Mouse (Mus musculus) megakaryocyte, adult 5-6 weeks (primary cell): ENCODE results near the gene Spin1. TPM values are rescaled to one million over a fixed set of nuclear protein-coding genes. Genes with fewer than 3 reads are reported as not detected.
"Not testable (repeated sequence)": the region's sequence is repeated elsewhere in the genome, so short reads cannot be mapped to it uniquely, and the experiment has no call there.

Source experiments
- ATAC-seq: 2 replicates; pipeline ENCODE4 v1.8.0; 2016; ENCODE audit warnings: mild to moderate bottlenecking, inconsistent platforms; ENCODE audit not compliant: poor library complexity, severe bottlenecking
- total RNA-seq, 2 experiments: library from RNA; stranded (forward) in 1 of 2; stranded (reverse) in 1 of 2; fragments of 153-499, 151-499 nt in 1 of 2; fragments of 221-1000, 200-1000 nt in 1 of 2; gene quantifications; 2 replicates each; pipeline versions ENCODE4 v1.2.3 to v1.2.4; 2015 to 2017

Gene Spin1
- total RNA-seq (2015) (33.9 and 37.5 TPM in 2 replicates), total RNA-seq (2017) (39.0 and 39.2 TPM in 2 replicates)

DNA sequence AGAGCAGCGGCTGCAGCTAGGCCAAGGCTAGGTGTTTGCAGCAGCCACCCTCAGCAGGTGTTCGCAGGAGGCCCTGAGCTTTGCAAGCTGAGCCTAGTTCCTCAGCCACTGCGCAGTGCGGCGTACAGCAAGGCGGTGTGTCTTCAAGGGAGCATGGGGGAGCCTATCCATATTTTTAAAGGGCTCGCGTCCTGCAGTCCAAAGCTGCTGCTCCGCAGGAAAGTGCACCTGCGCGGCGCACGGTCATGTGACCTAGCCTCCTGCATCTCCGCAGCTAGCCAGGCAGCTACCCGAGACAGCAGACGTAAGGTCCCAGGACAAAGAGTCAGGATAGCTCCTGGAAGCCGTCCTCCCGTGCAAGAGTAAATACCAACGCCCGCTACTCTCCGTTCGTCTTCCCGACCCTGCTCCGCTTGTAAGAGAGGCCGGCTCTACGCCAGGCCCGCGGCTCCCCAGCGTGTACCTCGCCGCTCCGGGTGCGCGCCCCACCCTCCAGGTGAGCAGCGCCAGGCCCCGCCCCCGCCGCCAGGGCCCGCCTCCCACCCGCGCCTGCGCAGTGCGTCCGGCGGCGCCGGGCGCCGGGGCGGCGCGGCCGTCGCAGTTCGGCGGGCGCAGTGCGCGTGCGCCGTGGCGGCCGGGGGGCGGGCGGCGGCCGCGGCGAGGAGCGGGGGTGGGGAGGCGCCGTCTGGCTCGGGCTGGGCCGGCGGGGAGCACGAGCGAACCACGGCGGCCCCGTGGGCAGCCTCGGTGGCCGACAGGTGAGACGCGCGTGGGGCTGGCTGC, at the start of gene Spin1:
Gene Spin1 (plus strand): TSS at position 648 of the 783 bp plus-strand sequence.
- ATAC-seq: peak; percentile 65

DNA sequence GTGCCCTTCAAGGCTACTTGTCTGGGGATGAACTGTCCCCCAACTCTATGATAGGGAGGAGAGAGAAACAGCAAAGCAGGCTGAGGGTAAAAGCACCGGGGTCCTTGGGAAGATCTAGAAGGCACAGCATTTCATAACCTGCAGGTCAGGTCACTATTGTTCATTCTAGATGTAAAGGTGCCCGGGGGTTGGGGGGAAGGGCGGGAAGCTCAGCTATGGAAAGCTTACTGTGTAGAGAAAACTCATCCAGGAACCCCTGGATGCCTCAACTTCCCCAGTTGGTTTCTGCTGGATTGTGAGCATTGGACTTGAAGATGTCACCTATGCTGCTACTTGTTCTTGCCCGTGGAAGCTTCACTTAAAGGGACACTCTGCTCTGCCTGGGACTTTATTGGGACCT, 49.7 kb upstream of the Spin1 start:
- ATAC-seq: no peak

DNA sequence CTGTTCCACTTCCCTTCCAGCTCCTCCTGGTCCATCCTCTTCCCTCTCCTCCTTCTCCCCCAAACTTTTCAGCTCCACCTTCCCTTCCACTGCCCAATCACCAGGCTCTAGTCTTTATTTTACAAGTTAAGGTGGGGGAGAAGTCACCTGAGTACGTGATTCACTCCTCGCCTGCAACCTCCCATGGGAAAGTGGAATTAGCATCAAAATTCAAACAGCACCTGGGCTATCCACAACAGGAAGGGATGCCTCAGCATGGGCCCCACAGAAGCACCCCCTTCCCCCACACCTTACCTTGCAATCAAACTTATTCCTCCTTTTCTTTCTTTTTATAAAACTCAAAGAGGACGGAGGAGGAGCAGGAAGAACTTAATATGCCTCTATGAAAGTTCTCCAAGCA, 48.3 kb upstream of the Spin1 start:
- ATAC-seq: no peak

DNA sequence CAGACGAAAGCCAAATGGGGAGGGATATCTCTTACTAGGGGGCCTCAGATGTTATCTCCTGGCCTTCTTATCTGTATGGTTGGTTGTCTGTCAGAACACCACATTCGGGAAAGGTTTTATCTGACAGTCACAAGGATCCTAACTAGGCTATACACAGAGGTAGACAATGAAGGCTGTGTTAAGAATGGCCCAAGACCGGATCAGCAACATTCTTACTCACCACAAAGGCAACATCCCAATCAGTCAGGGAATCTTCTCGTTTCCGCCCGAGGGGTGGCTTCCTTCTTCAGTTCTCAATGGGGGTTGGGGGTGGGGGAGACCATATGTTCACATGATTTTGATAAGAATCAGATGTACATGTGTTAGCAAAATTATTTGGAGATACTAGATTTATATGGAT, 37.7 kb upstream of the Spin1 start:
- ATAC-seq: no peak

DNA sequence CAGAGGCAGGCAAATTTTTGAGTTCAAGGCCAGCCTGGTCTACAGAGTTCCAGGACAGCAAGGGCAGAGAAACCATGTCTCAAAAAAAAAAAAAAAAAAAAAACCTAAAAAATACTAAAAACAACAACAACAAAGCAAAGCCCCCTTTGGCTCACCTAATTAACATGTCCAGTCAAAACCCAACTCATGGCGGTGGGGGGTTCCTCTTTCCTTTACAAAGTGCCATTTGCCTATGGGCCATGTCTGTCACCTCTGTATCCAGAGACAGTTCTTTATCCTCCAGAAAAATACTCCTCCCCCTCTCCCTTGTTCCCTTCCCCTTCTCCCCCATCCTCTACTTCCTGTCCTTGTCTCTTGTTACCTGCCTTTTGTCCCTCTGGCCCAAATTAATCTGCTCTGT, 37.0 kb upstream of the Spin1 start:
- ATAC-seq: no peak

DNA sequence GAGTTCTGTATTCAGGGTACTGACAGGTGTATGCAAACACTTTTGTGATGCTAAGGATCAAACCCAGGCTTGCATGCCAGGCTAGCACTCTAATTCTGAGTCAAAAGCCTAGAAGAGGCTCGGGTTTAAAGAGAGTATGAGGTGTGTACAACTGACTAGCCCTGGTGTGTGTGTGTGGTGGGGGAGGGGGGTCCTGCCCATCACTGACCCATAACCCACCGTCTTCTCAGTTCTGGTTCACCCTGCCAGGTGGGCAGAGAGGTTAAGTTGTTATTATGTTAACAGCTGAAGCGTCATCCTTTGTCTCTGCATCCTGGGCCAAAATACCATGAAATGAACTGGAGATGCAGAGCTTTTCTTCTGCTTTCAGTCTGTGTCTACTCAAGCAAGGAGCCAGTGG, 36.3 kb upstream of the Spin1 start:
- ATAC-seq: no peak

DNA sequence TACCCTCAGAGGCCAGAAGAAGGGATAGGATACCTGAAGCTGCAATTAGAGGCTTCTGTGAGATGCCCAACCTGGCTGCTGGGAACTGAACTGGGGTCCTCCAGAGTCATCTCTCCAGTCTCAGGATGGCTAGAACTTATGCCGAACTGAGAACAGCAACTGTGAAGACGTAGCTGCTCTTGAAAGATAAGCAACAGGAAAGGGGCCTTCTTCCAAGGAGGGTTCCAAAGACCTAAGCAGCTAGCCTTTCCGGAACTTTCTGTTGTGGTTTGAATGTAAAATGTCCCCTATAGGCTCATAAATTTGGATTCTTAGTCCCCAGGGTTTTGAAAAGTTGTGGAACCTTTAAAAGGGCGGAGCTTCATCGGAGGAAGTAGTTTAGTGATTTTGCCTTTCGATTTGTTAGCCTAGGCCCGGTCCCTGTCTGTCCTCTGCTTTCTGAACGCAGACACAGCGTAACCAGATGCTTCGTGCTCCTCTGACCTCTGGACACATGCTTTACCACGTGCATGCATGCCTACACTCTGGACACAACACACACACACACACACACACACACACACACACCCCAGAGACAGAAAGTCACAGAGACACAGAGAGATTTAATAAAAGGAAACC, 29.5 kb upstream of the Spin1 start:
- ATAC-seq: peak; percentile 68

DNA sequence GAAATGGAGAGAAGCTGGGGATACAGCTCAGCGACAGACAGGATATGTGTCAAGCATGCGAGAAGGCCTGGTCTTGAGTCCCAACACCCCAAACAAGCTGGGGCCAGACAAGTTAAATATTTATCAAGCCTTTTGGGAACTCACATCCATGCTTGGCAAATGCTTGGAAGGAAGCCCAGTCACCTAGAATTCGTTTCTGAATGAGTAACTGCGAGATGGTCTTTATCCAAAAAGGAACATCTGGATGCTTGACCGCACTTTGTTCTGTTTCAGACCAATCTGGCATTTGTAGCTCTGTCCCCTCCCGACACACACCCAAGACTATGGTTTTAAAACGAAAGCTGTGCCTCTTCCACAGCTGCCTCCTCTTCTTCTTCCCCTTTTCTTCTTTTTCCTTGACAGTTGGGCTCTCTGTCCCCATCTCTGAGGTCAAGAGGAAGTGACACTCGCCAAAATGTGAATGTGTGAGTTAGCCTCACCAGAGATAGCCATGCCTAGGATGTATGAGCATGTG, 28.9 kb upstream of the Spin1 start:
- peak; percentile 91 for ATAC-seq

DNA sequence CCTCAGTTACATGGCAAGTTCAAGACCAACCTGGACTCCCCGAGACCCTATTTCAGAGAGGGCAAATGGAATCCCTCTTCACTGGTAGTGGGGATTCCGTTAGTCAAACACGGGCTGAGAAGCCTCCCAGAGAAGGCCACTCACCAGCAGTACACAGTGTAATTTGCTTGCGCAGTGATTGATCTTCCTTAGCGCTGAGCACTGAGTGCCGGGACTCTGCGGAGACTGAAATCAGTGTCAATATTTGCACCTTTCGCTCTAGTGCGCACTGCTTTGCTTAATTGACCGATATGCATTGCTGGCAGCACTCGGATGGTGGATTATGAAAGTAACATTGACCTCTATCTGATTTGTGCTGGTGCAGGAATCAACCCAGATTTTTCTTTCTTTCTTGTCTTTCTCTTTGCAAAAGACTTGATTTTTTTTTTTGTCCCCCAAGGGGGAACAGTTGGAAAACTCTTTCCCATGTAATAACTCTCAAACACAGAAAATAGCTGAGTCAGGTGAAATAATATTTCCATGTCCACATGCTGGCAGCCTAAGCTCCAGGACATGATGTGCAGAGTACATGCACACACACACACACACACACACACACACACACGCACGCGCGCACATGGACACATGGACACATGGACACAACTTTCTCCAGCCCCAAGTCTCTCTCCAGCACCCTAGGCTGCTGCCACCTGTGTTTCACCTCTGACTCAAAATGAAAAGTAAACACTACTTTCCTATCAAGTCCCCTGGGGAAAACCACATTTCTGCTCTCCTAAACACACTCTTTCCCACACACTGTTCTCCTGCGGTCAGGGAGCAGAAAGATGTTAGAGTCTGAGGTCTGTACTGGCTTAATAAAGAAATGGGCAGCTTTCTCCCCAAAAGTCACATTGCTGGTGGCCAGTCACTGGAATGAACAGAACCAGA, 27.5 kb upstream of the Spin1 start:
- no peak for ATAC-seq

DNA sequence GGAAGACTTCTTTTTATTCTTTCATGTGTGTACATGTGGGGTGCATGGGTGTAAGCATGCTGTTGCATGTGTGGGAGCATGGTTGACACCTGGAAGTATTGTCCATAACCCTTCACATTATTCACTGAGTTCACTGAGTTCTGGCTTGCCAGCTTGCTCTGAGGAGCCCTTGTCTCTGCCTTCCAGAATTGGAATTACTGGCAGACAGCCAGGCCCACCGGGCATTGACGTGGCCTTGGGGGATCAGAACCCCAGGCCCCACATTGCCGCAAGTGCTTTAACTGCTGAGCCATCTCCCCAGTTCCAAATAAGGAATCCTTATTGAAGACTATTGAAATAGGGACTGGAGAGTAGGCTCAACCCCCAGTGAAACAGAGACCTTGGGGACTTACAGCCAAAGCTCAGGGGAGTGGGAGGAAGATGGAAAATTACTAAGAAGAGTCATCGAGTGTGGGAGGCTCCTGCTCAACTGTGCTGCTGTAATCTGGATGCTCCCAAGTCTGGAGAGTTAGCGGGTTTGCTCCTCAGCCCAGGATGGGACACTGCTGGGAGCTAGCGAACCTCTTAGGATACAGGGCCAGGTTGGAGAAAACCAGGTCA, 26.5 kb upstream of the Spin1 start:
- ATAC-seq: no peak

DNA sequence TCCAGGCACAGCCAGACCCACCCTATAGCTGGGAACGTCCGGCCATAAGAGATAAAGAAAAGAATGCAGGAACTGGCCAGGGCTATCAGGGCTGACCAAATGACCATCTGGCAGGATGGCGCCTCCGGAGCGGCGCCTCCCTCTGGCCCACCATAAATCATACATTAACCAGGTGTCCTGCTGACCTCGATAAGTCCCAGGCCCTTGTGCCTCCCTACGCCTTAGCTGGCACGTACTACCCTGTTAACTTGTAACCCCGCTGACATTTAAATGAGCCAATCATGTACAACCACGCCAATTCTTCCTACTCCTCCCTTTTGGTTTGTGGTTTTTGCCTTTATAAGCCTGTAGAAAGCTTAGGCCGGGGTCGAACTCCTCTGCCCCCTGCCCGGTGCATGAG, 24.5 kb upstream of the Spin1 start:
- ATAC-seq: not testable (repeated sequence)

DNA sequence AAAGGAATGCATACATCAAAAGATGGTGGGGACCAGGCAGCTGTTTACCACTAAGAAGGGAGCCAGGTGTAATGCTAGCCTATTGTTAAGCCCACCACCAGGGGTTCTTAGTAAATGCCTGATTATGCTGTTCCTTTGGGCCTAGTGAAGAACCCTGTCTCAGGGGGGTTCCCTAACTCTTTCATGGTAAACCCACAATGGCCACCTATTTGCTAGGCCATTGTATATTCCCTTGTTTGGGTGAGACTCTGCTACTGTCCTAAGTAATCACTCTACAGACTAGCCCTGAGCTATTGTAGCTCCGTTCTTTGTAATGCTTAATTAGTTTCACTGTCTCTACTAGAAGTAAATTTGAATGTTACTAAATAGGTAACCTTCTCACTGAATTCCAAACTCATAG, 22.1 kb upstream of the Spin1 start:
- ATAC-seq: not testable (repeated sequence)

DNA sequence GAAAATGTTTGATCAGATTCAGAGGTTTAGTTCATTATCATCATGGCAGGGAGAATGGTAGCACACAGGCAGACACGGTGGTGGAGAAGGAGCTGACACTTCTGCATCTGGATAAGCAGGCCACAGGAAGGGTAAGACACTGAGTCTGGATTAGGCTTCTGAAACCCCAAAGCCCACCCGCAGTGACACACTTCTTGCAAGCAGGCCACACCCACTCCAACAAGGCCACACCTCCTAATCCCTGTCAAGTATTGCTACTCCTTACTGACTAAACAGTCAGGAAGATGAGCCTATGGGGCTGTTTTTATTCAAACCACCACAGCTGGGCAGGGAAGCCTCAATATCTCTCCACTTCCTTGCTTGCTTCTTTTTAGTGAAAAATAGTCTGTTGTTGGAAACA, 19.9 kb upstream of the Spin1 start:
- ATAC-seq: no peak

DNA sequence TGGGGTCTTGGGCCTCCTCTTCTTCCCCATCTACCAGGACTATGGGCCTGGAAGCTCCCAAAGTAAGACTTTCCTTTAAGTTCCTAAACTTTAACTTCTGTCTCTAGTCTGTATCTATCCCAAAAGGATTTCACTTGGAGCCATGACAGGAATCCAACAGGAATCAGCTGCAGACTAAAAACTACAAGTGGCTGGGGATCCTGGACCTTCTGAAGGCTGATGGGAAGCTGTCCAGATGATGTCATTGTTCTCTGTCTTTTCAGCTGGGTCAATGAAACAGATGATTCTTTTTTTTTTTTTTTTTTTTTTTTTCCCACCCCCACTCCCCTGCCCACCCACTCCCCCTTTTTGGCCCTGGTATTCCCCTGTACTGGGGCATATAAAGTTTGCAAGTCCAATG, 16.4 kb upstream of the Spin1 start:
- no peak for ATAC-seq

DNA sequence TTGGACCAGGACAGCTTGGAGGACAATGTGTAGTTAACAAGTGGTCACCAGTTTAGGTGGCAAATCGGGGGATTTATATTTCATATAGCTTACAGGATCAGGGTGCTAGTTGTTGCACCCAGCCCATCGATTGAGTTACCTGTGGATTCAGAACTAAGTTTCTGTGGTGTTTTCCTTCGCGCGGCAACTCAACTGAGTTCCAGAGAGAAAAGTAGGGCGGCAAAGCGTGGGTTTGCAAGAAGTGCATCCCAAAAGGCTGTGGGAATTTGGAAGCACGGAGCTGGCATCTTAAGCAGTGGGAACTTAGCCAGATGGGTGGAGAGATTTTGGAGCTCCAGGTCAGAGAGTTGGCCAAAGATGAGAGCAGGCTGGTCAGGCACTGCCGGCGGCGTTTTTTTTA, 14.7 kb upstream of the Spin1 start:
- ATAC-seq: no peak

DNA sequence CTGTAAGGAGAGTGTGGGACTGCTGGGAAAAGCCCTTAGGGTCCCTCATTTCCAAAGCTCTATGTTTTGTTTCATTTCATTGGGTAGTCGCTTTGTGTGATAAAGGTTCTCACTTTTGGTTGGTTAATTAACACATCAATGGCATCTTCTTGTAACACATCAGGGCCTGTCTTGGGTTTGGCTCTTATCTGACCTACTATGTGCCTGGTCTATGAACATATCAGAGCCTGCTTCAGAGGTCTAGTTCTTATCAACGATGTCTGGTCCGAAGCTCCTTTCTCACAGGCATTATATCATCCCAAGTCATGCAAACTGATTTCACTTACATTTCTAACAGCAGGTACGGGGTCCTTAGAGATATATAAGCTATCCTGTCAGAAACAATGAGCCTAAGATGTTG, 13.4 kb upstream of the Spin1 start:
- ATAC-seq: no peak

DNA sequence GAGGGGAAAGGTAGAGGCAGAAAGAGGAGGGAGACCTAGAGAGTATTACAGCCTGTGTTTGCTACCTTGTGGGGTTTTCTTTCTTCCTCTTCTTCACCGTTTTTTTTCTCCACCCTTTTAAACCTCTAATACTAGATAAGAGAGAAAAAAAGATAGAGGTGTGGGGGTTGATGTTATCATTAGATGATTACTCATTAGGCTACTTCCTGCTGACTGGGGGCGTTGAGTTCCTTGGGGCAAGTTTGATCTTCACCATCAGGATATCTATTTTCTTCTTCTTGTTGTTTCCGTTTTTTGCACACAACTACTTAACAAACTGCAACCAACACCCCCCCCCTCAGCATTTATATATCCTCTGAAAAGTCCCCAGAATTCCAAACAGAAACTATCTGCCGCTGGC, 12.5 kb upstream of the Spin1 start:
- no peak for ATAC-seq

DNA sequence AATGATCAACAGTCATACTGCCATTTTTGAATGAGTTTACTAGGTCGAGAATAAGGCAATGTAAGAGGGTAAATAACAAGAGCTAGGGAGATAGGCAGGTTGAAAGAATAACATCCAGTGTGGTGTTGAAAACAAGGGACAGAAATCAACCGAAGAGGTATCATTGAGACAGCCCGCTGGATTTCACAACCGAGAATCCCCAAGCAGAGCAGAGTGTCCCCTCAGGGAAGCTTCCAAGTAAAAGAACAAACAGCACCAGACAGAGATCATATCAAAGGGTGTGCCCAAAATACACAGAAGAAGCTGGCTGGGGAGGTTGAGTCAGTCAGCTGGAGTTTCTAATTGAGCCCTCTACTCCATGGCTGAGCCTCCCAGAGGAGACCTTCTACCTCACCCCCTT, 11.6 kb upstream of the Spin1 start:
- ATAC-seq: no peak

DNA sequence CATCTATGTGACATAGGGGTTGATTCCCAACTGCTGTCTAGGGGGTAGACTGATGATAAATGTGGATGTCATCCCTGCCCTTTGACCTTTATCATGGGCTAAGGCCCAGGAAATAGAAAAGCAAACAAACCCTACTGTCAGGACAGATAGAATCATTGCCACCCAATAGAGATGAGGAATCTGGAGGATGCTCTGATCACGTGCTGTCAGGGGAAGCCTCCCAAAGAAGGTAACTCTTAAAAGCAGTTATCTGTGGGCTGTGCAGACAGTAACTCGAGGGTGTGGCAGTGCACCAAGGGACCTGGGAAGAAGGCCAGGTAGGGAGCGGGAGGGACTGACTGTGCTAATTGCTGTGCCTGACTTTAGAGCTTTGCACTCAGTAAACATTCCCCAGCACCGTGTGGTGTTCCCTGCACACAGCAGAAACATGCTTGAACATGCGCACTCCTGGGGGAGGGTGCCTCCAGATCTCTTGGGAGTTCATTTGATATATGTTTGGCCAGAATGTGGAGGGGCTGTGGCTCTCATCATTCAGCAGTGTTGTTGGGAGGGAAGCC, 10.5 kb upstream of the Spin1 start:
- ATAC-seq: no peak

DNA sequence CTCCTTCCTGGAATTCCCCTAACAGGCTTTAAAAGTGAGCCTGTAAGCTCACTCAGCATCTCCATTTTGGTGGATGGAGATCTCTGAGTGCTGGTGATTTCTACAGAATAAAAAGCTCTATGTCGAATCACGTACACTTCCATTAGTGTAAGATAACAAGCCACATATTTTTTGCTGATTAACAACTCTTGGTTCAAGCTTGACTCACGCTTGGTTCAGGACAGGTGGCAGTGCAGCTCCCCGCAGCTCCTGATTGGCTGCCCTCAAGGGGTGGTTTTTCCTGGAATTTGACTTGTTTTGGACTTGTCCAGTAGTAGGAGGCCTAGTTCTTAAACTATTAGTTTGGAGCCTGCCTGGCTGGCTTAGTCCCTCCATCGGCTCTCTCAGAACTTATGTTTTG, 7.2 kb upstream of the Spin1 start:
- ATAC-seq: no peak
